Mouse (Mus musculus) naive thymus-derived CD4-positive, alpha-beta T cell, adult 2 months (primary cell): ENCODE data around the gene Dapl1.

Experiments
- DNase-seq: peaks from one replicate; pipeline ENCODE4 v3.0.0-alpha.2; 2011; ENCODE audit warnings: low read depth

The Dapl1 gene

GRCm38 (mm10) chr2:59536958-59537357 lies 52.5 kb downstream of the Dapl1 start:
- no peak for DNase-seq

DNA sequence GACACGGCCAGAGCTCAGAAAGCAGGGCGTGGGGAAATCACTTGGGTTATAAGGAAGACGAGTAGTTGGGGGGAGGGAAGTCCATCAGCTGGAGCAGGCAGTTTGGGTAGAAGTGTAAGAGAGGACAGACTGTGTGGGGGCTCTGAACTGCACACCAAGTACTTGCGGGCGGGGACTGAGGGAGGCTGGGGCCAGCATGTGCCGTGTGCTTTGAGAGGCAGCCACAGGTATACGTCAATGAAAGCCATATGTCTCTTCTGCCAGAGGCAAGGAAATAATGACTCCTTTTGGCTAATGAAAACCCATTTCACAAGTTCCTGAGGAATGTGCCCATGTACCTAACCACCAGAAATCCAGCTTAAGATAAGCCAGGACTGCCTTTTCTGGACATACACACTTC lies 53.6 kb downstream of the Dapl1 start:
- no peak for DNase-seq

DNA sequence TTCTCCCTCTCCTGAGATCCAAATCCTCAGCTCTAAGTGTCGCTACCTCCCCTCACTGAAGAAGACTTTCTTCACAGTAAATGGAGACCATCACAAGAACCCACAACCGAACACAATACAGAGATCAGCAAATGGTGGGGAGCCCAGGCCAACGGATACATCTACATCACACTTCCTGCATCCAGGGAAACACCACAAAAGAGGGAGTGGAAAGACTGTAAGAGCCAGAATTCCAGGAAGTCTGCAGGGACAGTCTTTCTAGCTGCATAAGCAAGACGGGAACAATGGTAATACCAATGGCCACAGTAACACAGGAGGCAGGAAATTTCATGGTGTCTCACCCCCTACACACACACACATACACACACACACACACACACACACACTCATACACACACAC lies 55.3 kb downstream of the Dapl1 start:
- DNase-seq = no peak

DNA sequence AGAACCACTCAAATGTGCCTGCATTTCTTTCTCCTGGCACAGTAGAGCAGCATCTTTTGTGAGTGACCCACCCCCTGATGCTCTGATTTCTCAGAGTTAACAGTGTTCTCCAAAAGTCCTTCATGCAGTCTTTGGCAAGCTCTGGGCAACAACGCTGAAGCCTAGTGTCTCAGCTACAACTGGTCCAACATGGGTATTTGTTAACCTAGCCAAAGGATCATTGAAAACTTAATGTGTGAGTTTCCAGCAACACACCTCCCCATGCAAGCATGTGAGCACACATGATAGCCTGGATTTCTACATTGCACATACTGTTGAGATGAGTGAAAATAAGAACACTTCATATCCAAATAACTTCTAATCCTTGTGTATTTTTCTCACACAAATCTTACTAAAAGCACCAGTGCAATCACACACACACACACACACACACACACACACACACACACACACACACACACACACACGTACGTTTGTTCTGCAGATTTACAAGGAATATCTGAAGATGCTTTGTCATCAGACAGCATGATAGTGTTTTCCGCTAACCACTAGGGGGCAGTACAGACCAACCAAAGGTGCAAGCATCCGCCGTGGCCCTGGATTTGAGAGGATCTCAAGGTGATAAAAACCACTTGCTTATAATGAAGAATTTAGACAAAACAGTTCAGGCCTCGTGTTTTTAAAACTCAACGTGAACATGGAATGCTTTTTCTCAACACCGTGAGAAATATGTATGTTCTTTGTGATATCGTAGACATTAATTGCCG lies 56.9 kb downstream of the Dapl1 start:
- DNase-seq = peak; percentile 89

DNA sequence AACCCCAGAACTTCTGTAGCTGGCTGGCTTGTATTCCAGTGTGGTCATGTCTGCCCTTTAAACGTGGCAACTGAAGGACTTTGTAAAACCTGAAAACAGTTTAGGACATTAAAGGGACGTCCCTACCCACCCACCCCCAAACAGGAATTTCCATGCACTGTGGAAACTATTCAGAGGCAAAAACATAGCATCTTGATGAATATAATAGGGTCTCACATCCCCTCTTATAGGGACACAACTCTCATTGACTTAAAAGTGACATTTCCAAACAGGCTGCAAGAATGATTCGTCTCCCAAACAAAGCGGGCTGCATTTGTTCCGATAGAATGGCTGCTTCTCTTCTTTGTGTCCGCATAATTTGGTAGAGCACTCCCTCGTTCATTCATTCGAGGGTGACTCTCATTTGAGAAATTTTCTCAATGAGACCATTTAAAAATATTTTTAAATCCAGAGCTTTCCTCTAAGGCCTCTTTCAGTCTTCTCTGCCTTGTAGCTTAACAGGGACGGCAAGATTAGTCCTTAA lies 59.2 kb downstream of the Dapl1 start:
- DNase-seq = no peak

DNA sequence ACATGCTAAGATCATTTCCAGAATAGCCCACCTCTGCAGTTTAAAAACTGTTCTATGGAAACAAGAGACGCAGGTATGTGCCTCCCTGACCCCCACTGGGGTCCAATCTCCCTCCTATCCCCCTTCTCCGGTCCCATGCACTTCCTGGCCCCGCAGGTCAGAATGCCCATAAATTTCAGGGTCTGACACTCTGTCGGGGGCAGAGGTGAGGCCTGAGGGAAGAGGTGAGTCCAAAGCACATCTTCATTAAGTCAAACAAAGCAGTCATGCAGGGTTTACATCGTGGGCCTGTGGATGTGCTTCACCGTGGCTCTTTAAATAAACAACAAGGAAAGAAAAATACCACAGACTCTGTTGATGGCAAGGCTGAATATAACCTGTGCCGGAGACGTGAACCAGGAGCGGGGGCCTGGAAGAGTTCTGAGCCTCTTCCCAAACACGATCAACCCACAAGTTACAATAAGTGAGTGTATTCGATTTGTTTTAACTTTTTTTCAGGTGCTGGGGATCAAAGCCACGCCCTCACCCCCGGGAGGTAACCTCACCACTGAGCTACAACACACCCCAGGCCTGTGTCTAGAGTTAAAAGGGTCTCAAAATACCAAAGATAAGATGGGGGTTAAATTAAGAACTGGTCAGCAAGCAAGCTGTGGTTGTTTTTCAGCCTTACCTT lies 59.9 kb downstream of the Dapl1 start:
- DNase-seq = no peak

- no peak for DNase-seq
Observed at GRCm38 (mm10) chr2:59545001-59545400, 60.5 kb downstream of the Dapl1 start.

GRCm38 (mm10) chr2:59547369-59548099 lies 63.1 kb downstream of the Dapl1 start:
- DNase-seq = no peak

DNA sequence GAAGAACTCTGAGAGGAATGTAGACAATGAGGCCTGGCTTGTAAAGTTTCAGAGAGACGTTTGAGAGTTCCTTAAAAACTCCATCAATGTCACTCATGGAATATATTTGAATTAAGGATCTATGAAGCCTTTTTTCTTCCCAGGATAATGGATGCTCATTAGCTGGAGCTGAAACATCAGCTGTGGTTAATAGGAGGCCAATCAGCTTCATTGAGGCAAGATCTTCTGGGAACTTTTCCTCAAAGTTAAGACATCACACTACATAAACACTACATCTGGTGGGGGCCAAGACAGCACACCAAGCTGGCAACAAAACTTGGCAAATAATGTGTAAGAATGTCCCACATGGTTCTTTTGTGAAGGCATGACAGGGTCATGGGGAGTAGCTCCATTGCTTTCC lies 68.3 kb downstream of the Dapl1 start:
- DNase-seq = no peak

- DNase-seq = no peak
Observed at GRCm38 (mm10) chr2:59554373-59554940, 70.0 kb downstream of the Dapl1 start.
